Mouse (Mus musculus) stomach, embryonic 14.5 days (tissue): ENCODE data around the gene Vmn2r13. TPM values are rescaled to one million over a fixed set of nuclear protein-coding genes. Genes with fewer than 3 reads are reported as not detected.
"Not testable (repeated sequence)": the region's sequence is repeated elsewhere in the genome, so short reads cannot be mapped to it uniquely, and the experiment has no call there.

Experiments
- ATAC-seq: fragments of 200-750 bp; cut with Nextera tagmentation; 2 replicates; pipeline ENCODE4 v1.8.0; 2017; ENCODE audit warnings: low read depth, moderate TSS enrichment; ENCODE audit not compliant: insufficient number of reproducible peaks, insufficient read depth, low FRiP score
- H3K27ac ChIP-seq: fragments of 300-500 bp; sonication (generic); 2 replicates; pipeline ENCODE4 v1.5.1; 2014; ENCODE audit warnings: mild to moderate bottlenecking, low read length, moderate library complexity, mixed read lengths
- H3K27me3 ChIP-seq: fragments of 300-500 bp; sonication (generic); 2 replicates; pipeline ENCODE4 v1.6.1; 2014; ENCODE audit warnings: low read length, control low read depth, mixed read lengths; ENCODE audit not compliant: control insufficient read depth, insufficient read depth
- H3K36me3 ChIP-seq: fragments of 300-500 bp; sonication (generic); 2 replicates; pipeline ENCODE4 v1.6.1; 2014; ENCODE audit warnings: mild to moderate bottlenecking, control low read depth, low read length, moderate library complexity, mixed read lengths; ENCODE audit not compliant: control insufficient read depth, insufficient read depth
- H3K4me1 ChIP-seq: fragments of 300-500 bp; sonication (generic); 2 replicates; pipeline ENCODE4 v1.6.1; 2014; ENCODE audit warnings: low read length, control low read depth, mixed read lengths; ENCODE audit not compliant: control insufficient read depth, insufficient read depth
- H3K4me2 ChIP-seq: fragments of 300-500 bp; sonication (generic); replicated peaks from 2 replicates; pipeline ENCODE4 v1.6.1; 2014; ENCODE audit warnings: low read depth, low read length, control low read depth
- H3K4me3 ChIP-seq: fragments of 300-500 bp; sonication (generic); 2 replicates; pipeline ENCODE4 v1.5.1; 2014; ENCODE audit warnings: low read depth, low read length, control low read depth
- H3K9ac ChIP-seq: fragments of 300-500 bp; sonication (generic); replicated peaks from 2 replicates; pipeline ENCODE4 v1.6.1; 2014; ENCODE audit warnings: low read depth, mild to moderate bottlenecking, control low read depth, low read length, moderate library complexity, mixed read lengths
- H3K9me3 ChIP-seq: fragments of 300-500 bp; sonication (generic); 2 replicates; pipeline ENCODE4 v1.6.1; 2016; ENCODE audit warnings: low read depth, low read length, control low read depth; ENCODE audit not compliant: control insufficient read depth
- WGBS: fragments of 180-500 bp; shearing (Covaris S2); extraction: QIAGEN DNeasy Blood & Tissue Kit; methylation state at CpG from one replicate; pipeline ENCODE4 v1.1.7; 2014; 5-methylcytosine and 5-hydroxymethylcytosine counted together
- polyA plus RNA-seq: library from polyadenylated mRNA; unstranded; fragments of >200 nt; fragmentation: Nextera tagmentation; extraction: Ambion mirVana; gene quantifications from 2 replicates; pipeline ENCODE4 v1.2.1, GENCODE M21; 2014

Vmn2r13 gene
- polyA plus RNA-seq: not detected in 2 replicates

- not testable (repeated sequence) for ATAC-seq, H3K27ac ChIP-seq, H3K9me3 ChIP-seq, H3K4me1 ChIP-seq, H3K4me2 ChIP-seq, H3K36me3 ChIP-seq, H3K27me3 ChIP-seq, H3K4me3 ChIP-seq, H3K9ac ChIP-seq
- 58% methylated on average over 2 of the region's 2 CpGs for WGBS
These were observed at the start of gene Vmn2r13 for GRCm38 (mm10) chr5:109192099-109192498. Gene Vmn2r13 (minus strand): TSS chr5:109192199.

GRCm38 (mm10) chr5:109224608-109225007 is 32.6 kb upstream of the Vmn2r13 start, which contains the start of gene Vmn2r14:
Gene Vmn2r14 (minus strand): TSS chr5:109224708.
- H3K4me1 ChIP-seq: no peaks in the 10 kb centered on the region
- 72% methylated on average over 3 of the region's 3 CpGs for WGBS
- no peaks in the 10 kb centered on the region for H3K36me3 ChIP-seq
- H3K9me3 ChIP-seq: no peaks in the 10 kb centered on the region; the same call in 1 of the 2 replicates
- no peak within 1 kb of the TSS for H3K27ac ChIP-seq
- no peak within 1 kb of the TSS for H3K4me2 ChIP-seq
- ATAC-seq: no peak
- H3K4me3 ChIP-seq: no peak within 1 kb of the TSS
- no peaks in the 10 kb centered on the region for H3K27me3 ChIP-seq
- no peak within 1 kb of the TSS for H3K9ac ChIP-seq

- not testable (repeated sequence) for H3K9me3 ChIP-seq, H3K27me3 ChIP-seq, H3K27ac ChIP-seq, H3K4me3 ChIP-seq, H3K4me2 ChIP-seq, H3K4me1 ChIP-seq, H3K9ac ChIP-seq, ATAC-seq, H3K36me3 ChIP-seq
- 87% methylated on average over 4 of the region's 4 CpGs for WGBS
These were observed 25.1 kb downstream of the Vmn2r13 start for GRCm38 (mm10) chr5:109166851-109167250.

GRCm38 (mm10) chr5:109160121-109160520 is 31.9 kb downstream of the Vmn2r13 start:
- Histone ChIP-seq H3K4me1 (no peaks in the 10 kb centered on the region), H3K4me2 (no peak overlapping the region), H3K27ac (no peak overlapping the region), H3K27me3 (no peaks in the 10 kb centered on the region), H3K9me3 (no peaks in the 10 kb centered on the region), H3K9ac (no peak overlapping the region), H3K4me3 (no peak overlapping the region), H3K36me3 (no peaks in the 10 kb centered on the region)
- ATAC-seq: no peak
- WGBS: 87% methylated on average over 5 of the region's 5 CpGs

- not testable (repeated sequence) for H3K27me3 ChIP-seq, H3K27ac ChIP-seq, H3K4me3 ChIP-seq, H3K36me3 ChIP-seq, H3K4me2 ChIP-seq, ATAC-seq, H3K9me3 ChIP-seq, H3K9ac ChIP-seq, H3K4me1 ChIP-seq
- 78% methylated on average over 1 of the region's 1 CpGs for WGBS
These were observed 32.4 kb downstream of the Vmn2r13 start for GRCm38 (mm10) chr5:109159576-109159975.

- H3K4me3 ChIP-seq, H3K4me2 ChIP-seq, H3K27ac ChIP-seq, H3K9ac ChIP-seq, H3K27me3 ChIP-seq, H3K4me1 ChIP-seq, H3K36me3 ChIP-seq, ATAC-seq, H3K9me3 ChIP-seq: not testable (repeated sequence)
- WGBS: 78% methylated on average over 14 of the region's 14 CpGs
These were observed 33.2 kb downstream of the Vmn2r13 start for GRCm38 (mm10) chr5:109158488-109159485.

- Histone ChIP-seq H3K9ac (no peak overlapping the region), H3K9me3 (no peaks in the 10 kb centered on the region; the same call in 1 of the 2 replicates), H3K27ac (no peak overlapping the region), H3K4me2 (no peak overlapping the region), H3K36me3 (no peaks in the 10 kb centered on the region), H3K4me3 (no peak overlapping the region), H3K27me3 (no peaks in the 10 kb centered on the region), H3K4me1 (no peaks in the 10 kb centered on the region)
- ATAC-seq: no peak
- 78% methylated on average over 2 of the region's 2 CpGs for WGBS
These were observed 52.5 kb downstream of the Vmn2r13 start for GRCm38 (mm10) chr5:109139546-109139945.

GRCm38 (mm10) chr5:109136731-109137130 is 55.3 kb downstream of the Vmn2r13 start:
- no peaks in the 10 kb centered on the region for H3K27me3 ChIP-seq
- no peaks in the 10 kb centered on the region for H3K36me3 ChIP-seq
- 79% methylated on average over 2 of the region's 2 CpGs for WGBS
- H3K27ac ChIP-seq: no peak overlapping the region
- no peak overlapping the region for H3K9ac ChIP-seq
- no peak overlapping the region for H3K4me3 ChIP-seq
- no peak for ATAC-seq
- no peak overlapping the region for H3K4me2 ChIP-seq
- H3K4me1 ChIP-seq: no peaks in the 10 kb centered on the region
- no peaks in the 10 kb centered on the region; the same call in 1 of the 2 replicates for H3K9me3 ChIP-seq
